Mouse (Mus musculus): ENCODE measurements around the gene Nepn.
A peak's percentile ranks its signal among the peaks of the same experiment; 100 is the strongest.
"Not testable (repeated sequence)": the region's sequence is repeated elsewhere in the genome, so short reads cannot be mapped to it uniquely, and the experiment has no call there.

Gene Nepn

DNA sequence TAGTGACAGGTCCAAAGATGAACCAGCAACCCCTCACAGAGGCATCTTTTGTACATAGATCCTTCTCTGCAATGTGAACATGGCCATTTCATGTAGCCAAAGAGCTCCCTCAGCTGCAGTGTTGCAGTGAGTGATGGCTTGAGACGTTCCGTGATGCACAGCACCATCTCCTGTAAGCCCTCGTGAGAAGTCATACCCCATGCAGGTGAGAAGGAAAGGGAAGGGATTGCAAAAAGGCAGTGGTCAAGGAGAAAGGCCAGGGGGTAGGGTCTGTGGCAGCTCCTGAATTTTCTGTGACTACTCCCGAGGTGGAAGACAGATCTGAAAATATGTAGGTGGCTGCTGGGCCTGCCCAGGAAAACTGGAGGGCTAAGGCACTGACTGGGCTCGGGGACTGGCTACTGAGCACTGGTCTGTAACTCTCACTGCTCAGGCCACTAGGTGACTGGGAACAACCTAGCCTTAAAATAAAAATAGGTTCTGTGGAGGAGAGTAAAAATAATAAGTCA is at the start of gene Nepn:
Gene Nepn, plus strand, starts transcription at position 51 of the 509 bp plus-strand sequence.
- no peak for DNase-seq

DNA sequence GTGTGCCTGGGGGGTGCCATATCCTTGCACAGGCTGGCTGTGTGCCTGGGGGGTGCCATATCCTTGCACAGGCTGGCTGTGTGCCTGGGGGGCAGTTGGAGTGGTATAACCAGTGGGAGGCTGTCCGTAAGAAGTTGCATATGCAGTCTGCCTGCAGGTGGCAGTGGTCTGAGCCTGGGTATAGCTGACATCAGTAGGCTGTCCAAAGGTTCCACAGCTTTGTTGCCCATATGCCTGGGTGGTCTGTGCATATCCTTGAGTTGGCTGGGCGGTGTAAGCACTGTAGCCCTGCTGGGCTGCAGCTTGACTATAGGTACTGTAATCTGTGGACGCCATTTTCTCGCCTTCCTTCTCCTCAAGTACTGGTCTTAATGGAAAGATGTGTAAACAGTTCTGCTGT is 45.4 kb upstream of the Nepn start:
- DNase-seq, result not testable (repeated sequence)

DNA sequence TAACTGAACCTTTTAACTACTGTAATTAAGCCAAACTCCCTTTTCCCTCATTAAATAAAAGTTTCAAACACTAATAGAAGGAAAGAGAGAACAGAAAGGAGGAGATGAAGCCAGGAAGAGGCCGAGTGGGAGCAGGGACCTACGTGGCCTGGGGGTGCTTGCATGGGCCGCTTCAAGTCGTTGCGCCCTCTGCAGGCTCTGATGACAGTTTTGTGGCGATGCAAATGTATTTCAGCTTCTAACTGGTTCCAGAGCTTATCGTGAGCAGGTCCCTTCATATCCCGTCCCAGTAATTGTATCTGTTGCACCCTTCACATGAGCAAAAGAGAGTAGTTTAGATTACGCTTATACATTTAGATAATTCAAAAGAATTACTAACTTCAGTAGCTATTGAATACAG is 35.6 kb upstream of the Nepn start:
- DNase-seq, result no peak

- no peak for DNase-seq
These were observed 30.3 kb upstream of the Nepn start, which contains the start of gene Gm26741 for GRCm38 (mm10) chr10:52358467-52358866. Gene Gm26741 (plus strand): TSS chr10:52358767.

- peak; percentile 39 for DNase-seq
These were observed 28.5 kb upstream of the Nepn start for GRCm38 (mm10) chr10:52360241-52360735.

DNA sequence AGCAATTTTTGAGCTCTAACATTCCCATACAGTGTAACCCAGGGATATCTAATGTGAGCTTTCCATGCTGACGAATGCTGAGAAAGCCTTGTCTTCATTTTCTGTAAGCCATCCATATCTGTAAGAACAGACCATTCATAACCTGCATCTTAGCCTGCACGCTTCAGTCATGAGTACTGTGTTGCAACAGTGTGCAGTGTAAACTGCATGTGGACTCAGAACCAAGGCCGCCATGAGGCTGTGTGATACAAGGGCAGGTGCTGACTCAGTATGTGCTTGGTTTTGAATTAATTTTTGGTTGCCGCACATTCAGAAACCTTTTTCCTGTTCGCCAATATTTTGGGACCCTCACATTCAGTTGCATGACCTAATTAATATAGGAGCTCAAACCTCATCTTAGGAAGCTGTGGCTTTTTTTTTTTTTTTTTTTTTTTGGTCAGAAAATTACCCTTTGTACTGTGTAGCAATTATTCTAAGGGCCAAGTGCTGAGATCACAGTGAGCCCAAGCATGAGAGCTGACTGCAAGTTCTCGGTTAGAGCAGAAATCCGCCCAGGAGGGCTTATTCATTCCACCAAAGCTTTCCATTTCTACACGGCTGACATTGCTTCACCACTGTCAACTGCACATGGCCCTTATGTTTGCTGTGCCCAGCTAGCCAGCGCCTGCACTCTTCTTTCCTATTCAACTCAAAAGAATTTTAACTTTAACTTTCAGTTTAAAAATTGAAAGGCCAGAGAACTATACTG is 27.7 kb upstream of the Nepn start:
- no peak for DNase-seq

- no peak for DNase-seq
These were observed 20.4 kb upstream of the Nepn start for GRCm38 (mm10) chr10:52368376-52368775.

DNA sequence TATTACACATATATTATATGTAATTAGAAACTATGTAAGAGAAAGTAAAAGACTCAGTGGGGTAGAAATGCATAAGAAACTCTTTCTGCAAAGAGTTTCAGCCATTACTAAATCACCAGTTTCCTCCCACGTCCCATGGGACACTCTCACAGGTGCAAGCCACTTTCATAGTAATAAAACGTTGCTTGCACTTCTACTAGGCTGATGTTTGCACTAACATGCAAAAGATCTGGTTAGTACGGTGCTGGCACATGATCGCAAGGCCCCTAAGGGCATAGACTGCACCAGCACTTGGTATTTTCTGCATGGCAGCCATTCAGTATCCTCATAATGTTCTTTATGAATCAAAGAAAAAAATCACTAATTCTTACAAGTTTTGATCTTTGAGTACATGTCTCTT is 14.9 kb upstream of the Nepn start:
- no peak for DNase-seq

DNA sequence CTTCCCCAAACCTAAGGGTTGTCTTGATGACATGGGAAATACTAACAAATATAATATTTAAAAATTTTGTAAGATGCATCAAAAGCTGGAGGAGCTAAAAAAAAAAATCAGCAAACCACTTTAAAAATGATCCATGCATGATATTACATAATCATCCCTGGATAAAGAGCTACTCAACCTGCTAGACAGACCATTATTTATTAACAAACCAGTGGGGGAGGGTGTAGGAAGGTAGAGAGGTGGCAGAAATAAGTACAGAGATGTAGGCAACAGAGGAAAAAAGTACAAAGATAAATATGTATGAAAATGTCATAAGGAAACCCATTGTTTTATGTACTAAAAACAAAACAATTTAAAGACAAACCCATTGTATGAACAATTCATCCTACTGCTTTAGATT is 14.1 kb upstream of the Nepn start:
- no peak for DNase-seq

DNA sequence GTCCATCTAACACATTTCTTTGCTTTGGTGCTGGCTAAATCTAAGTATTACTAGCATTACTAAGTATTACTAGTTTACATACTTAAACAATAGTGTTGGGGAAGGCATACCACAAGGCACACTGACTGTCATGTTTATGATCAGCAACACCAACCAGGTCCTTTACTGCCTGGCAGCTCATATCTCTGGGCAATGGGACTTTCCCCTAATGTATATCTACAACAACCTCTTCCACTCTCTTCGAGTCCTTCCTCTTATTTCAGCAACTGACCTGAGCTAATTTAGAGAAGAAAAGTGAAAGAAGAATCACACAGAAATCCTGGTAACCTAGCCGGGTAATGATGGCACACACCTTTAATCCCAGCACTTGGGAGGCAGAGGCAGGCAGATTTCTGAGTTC is 12.3 kb upstream of the Nepn start:
- no peak for DNase-seq

DNA sequence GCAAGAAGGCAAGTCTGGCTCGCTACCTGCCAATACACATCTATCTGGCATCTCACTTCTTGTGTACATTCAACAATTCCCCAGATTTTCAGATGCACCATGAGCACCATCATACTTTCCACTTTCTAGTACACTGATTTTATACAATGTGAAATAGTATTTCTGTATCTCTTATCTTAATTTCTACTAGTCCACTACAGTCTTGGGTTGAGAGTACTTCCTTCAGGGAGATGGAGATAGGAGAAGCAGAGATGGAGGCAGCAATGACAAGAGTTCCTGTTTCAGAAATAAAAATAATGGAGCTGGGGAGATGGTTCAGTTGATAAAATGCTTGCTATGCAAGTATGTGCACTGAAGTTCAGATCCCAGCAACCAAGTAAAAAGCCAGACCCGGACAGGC is 11.0 kb upstream of the Nepn start:
- no peak for DNase-seq

DNA sequence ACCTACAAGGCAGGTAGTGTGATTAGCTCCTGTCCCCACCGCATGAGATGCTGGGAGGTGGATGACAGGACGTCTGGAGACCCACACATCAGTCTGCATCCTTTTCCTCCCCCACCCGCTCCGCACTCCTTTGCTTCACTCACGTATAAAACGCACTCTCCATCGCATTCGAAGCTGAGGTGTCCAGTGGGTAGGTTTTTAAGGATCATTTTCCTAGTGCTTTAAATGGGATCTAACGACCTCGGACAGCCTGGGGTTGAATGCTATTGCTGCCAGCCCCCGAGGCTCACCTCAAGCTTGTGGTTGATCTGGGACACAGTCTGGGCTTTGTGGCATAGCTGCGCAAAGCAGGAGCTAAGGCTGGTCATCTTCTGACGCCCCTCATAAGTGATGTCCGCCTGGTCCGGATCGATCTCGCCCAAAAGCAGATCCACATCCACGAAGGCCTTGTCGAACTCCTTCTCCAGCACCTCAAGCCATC is 7.4 kb upstream of the Nepn start:
- DNase-seq, result no peak

GRCm38 (mm10) chr10:52381845-52382591 is 6.8 kb upstream of the Nepn start, which contains the start of gene Gopc:
Gene Gopc (minus strand): TSS chr10:52382124.
- peak; percentile 98 for DNase-seq

- DNase-seq, result no peak
These were observed 5.8 kb upstream of the Nepn start for GRCm38 (mm10) chr10:52383022-52383421.

DNA sequence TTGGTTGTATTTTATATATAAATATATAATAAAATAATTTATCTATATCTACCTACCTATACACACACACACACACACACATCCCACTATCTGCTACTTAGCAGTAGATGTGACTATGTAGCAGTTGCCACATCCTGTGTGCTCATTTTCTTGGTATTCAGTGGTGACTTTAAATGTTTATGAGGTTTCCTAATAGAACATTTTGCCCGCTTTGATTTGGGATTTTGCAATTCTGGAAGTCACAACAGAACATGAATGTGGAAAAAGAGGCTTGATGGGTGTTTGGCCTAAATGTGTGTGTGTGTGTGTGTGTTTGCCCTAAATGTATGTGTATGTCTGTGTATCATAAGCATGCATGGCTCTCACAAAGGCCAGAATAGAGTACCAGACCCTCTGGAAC is 5.2 kb upstream of the Nepn start:
- DNase-seq, result no peak

DNA sequence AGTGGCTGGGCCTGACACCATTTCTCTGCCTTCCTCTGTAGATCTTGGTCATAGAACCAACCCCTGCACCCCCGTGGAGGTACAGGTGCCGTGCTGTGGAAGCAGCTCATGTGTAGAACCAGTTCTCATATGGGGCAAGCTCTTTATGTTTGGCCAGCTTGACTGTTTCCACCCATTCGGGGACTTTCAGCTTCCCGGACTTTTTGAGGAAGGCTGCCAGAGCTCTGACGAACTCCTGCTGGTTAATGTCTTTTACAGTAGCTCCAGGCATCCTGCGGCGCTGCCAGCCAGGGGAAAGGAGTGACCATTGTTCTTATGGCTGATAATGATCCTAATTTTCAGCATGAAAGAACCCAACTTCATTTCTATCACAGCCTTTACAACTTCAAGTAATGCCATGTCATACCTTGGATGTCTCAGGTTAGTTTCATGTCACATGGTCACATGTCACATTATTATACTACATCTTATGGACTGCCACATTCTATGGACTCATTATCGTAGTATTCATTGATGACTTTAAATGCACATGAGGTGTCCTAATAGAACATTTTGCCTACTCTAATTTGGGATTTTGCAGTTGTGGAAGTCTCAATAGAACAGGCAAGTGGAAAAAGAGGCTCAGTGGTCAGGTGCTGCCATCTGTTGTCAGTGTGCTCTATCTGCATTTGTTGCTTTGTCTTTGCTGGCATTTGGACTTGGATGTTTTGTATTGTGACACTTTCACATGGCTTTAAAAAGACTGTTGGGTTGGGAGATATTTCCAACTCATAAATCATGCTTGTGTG is 3.8 kb upstream of the Nepn start:
- peak; percentile 40 for DNase-seq

- no peak for DNase-seq
These were observed 1.6 kb upstream of the Nepn start for GRCm38 (mm10) chr10:52387192-52387591.

DNA sequence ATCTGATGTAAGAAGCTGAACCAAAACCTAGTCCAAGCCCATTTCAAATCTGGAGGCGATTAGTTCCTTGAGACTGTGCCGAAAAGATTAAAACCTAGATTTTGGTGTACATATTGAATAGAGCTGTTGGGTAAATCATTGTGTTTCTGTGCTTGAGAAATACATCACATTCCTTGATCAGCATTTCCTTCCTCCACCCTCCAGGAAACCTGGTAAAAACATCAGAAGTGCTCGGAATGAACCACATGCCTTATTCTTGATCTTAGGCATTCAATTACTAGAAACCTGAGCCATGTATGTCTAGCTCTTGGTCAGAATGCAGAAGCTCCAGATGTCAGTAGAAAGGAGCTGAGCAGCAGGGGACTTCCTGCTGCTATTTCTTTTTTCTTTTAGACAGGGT is 666 bp downstream of the Nepn start:
- no peak for DNase-seq

DNA sequence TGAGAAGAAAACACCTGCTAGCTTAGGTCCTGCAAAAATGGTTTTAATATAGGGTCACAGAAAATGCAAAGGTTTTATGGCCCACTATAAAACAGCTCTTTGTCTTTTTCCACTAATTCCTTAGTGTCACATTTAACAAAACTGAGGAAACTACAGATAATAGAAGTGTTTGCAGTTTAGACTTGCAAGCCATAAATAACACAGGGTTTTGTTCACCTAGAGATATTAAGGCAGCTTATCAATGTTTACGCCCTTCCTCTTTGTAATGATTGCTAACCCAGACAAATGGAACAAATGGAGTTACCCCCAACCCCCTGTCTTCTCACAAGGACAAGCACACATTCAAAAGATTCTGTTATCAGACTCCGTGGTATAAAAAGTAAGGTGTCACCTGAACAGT is 2.4 kb downstream of the Nepn start:
- DNase-seq, result no peak

DNA sequence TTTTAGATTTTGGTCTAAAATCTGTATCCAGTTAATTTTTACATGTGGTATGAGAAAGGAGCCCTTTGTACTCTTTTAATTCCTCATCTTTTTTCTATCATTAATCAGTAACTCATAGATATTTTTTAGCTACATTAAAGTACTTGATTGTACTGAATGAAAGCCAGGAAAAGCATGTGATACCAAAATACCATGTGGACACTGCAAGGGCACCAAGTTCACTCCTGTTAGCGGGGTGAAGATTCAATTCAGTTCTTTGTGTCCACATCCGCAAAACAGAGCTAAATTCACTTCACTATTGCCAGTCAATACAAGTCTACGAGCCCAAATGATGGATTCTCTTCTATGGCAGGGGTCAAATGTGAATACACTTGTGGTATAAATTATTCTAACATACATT is 7.9 kb downstream of the Nepn start:
- no peak for DNase-seq

DNA sequence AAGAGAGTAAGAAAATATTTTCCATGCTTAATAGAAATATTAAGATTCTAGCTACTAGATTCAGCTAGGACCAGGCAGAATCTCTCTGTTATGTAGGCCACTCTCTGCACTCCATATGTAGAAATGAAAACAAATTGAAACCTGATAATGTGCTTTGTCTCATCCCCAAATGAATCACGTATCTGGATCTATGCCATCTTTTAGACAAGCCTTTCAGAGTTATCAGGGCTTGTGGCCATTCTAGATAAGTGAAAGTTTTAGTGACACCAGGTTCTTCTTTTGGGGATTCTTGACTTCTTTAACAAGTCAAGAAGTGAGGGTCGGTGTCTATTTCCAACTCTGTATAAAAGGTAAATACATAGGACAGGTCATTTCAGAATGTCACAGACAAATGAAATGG is 9.9 kb downstream of the Nepn start:
- no peak for DNase-seq

- no peak for DNase-seq
These were observed 10.9 kb downstream of the Nepn start for GRCm38 (mm10) chr10:52399722-52400121.

- DNase-seq, result no peak
These were observed 16.4 kb downstream of the Nepn start for GRCm38 (mm10) chr10:52405160-52405559.
